Mouse (Mus musculus) stomach, postnatal 0 days (tissue): Measurements from ENCODE around the gene Pon1.

Source experiments
- CTCF ChIP-seq: IDR thresholded peaks from 2 replicates; pipeline ENCODE4 v1.5.1; 2016; ENCODE audit warnings: antibody characterized with exemption, low read depth, mild to moderate bottlenecking, moderate library complexity
- EP300 ChIP-seq: optimal IDR thresholded peaks from 2 replicates; pipeline ENCODE3; 2016; ENCODE audit warnings: antibody characterized with exemption

DNA sequence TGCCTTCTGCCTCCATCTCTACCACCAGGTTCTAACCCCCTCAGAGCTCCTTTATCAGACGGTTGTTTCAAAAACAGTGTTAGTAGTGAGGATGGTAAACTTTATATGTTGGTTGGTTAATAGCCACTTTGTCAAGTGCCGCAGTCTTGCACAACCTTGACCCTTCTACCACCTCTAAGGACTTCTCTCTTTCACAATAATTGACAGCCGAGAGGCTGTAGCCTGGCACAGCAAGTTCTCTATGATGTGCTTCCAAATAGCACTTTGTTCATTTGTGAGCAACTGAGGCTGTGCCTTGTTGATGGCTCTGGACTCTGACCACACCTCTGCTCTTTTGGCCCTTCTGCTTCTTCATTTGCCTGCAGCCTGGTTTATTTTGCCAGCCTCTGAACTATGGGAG is 6.2 kb upstream of the Pon1 start:
- TF ChIP-seq CTCF: no peak
- TF ChIP-seq EP300: no peak
